Mouse (Mus musculus) heart, adult 2 months (tissue): Measurements from ENCODE around the gene Mocs1.

Experiments used
- CTCF ChIP-seq: fragments of 200-600 bp; IDR thresholded peaks from 2 replicates; pipeline ENCODE4 v1.8.1; 2022; ENCODE audit warnings: antibody characterized with exemption, mild to moderate bottlenecking, moderate library complexity
- POLR2A ChIP-seq: fragments of 200-500 bp; IDR thresholded peaks from 2 replicates; pipeline ENCODE4 v1.6.1; 2011; ENCODE audit warnings: mild to moderate bottlenecking, low read depth, low read length, control low read depth; ENCODE audit not compliant: insufficient read depth

DNA sequence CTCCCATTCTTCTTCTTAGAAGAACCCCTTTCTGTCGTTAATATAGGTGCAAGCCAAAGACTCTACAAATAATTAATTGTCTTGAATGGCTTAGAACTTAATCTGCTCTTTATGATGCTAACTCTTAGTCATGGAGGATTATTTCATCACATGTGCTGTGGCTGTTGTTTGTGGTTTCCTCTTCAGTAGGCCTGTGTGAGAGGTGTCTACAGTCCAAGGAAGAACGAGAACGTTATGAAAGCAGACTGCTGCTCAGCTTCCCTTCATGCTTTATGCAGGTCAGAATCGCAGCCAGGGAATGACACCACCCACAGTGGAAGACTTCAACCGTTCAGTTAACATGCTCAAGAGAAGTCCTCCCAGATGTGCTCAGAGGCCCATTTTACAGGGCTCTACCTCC, 15.2 kb upstream of the Mocs1 start:
- TF ChIP-seq POLR2A (no peak), CTCF (no peak)
